Mouse (Mus musculus): ENCODE measurements around the gene Cela3b. TPM values are rescaled to one million over a fixed set of nuclear protein-coding genes. Genes with fewer than 3 reads are reported as not detected.

Cela3b gene
- polyA plus RNA-seq, 1 experiment from 2014 or later, result not detected

DNA sequence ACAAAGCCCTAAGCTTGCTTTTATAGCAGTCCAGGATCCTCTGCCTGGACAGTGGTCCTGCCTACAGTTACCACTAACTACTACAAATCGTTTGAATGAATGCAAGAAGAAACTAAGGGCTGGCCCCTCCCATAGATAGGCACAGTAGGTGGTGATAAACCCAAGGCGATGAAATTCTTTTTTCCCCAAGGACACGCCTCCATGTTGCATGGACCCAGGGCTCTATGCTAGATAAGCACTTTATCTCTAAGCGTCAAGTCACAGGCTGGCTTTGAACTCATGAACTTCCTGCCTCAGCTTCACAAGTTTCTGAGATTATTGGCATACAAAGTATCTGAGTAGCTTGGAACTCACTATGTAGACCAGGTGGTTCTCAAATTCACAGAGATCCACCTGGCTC lies 27.0 kb upstream of the Cela3b start:
- no peak overlapping the region for H3K4me3 ChIP-seq (replicated peaks; ENCODE audit: low read depth, low read length)
- H3K9ac ChIP-seq (ENCODE audit: low read depth, low read length), result no peak overlapping the region
- peaks cover 12% of the 10 kb centered on the region; the same call in 1 of the 2 replicates for H3K4me1 ChIP-seq (replicated peaks; ENCODE audit: insufficient read depth, low read length)
- H3K9me3 ChIP-seq (replicated peaks; ENCODE audit: low read length), result no peaks in the 10 kb centered on the region
- DNase-seq (ENCODE audit: low spot score), result no peak
- TF ChIP-seq CTCF (IDR thresholded peaks at IDR 0.05; ENCODE audit: low read depth), result no peak
- H3K27me3 ChIP-seq (ENCODE audit: insufficient read depth, low read length), result no peaks in the 10 kb centered on the region
- no peaks in the 10 kb centered on the region for H3K36me3 ChIP-seq (ENCODE audit: insufficient read depth, low read length)
- no peak overlapping the region for H3K27ac ChIP-seq
- ATAC-seq (replicated peaks; ENCODE audit: low FRiP score, low read depth), result no peak
- no peak overlapping the region for H3K4me2 ChIP-seq (ENCODE audit: low read length)
- WGBS, result 77% methylated on average over 4 of the region's 4 CpGs

GRCm38 (mm10) chr4:137456581-137456980 lies 26.2 kb upstream of the Cela3b start:
- Histone ChIP-seq H3K27me3 (ENCODE audit: insufficient read depth, low read length) (no peaks in the 10 kb centered on the region), H3K4me3 (replicated peaks; ENCODE audit: low read depth, low read length) (no peak overlapping the region), H3K9me3 (replicated peaks; ENCODE audit: low read length) (no peaks in the 10 kb centered on the region), H3K36me3 (ENCODE audit: insufficient read depth, low read length) (no peaks in the 10 kb centered on the region), H3K4me2 (ENCODE audit: low read length) (no peak overlapping the region), H3K27ac (no peak overlapping the region), H3K9ac (ENCODE audit: low read depth, low read length) (no peak overlapping the region), H3K4me1 (replicated peaks; ENCODE audit: insufficient read depth, low read length) (peaks cover 12% of the 10 kb centered on the region; the same call in 1 of the 2 replicates)
- ATAC-seq (replicated peaks; ENCODE audit: low FRiP score, low read depth), result no peak
- 72% methylated on average over 12 of the region's 12 CpGs for WGBS
- no peak for DNase-seq (ENCODE audit: low spot score)
- TF ChIP-seq CTCF (IDR thresholded peaks at IDR 0.05; ENCODE audit: low read depth), result no peak

DNA sequence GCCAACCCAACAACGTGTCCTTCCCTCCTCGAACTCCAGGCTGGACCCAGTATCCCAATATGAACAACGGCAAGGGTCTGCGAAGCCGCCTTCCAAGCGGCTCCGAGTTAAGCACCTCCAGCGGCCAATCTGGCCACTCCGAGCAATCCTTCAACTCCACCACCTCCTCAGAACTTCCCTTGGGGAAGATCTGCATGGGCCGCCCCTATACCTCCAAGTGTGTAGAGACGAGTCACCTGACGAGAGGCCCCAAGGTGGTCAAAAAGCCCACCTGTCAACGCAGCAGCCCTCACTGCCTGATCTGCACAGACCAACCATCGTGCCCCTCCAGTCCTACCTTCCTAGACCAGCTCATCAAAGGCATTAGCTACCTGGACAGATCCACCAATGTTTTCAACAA lies 24.2 kb upstream of the Cela3b start:
- no peak for TF ChIP-seq CTCF (IDR thresholded peaks at IDR 0.05; ENCODE audit: low read depth)
- 93% methylated on average over 14 of the region's 14 CpGs for WGBS
- Histone ChIP-seq H3K4me3 (replicated peaks; ENCODE audit: low read depth, low read length) (no peak overlapping the region), H3K9ac (ENCODE audit: low read depth, low read length) (no peak overlapping the region), H3K36me3 (ENCODE audit: insufficient read depth, low read length) (no peaks in the 10 kb centered on the region), H3K27ac (no peak overlapping the region), H3K27me3 (ENCODE audit: insufficient read depth, low read length) (no peaks in the 10 kb centered on the region), H3K4me1 (replicated peaks; ENCODE audit: insufficient read depth, low read length) (peaks cover 8% of the 10 kb centered on the region; the same call in 1 of the 2 replicates), H3K4me2 (ENCODE audit: low read length) (no peak overlapping the region), H3K9me3 (replicated peaks; ENCODE audit: low read length) (no peaks in the 10 kb centered on the region)
- no peak for DNase-seq (ENCODE audit: low spot score)
- no peak for ATAC-seq (replicated peaks; ENCODE audit: low FRiP score, low read depth)

- no peak for TF ChIP-seq CTCF (IDR thresholded peaks at IDR 0.05; ENCODE audit: low read depth)
- ATAC-seq (replicated peaks; ENCODE audit: low FRiP score, low read depth), result no peak
- H3K27ac ChIP-seq, result no peak within 1 kb of the TSS
- H3K4me2 ChIP-seq (ENCODE audit: low read length), result no peak within 1 kb of the TSS
- H3K4me1 ChIP-seq (replicated peaks; ENCODE audit: insufficient read depth, low read length), result peaks cover 10% of the 10 kb centered on the region
- no peaks in the 10 kb centered on the region for H3K27me3 ChIP-seq (ENCODE audit: insufficient read depth, low read length)
- no peaks in the 10 kb centered on the region for H3K36me3 ChIP-seq (ENCODE audit: insufficient read depth, low read length)
- no peak within 1 kb of the TSS for H3K9ac ChIP-seq (ENCODE audit: low read depth, low read length)
- H3K4me3 ChIP-seq (replicated peaks; ENCODE audit: low read depth, low read length), result no peak within 1 kb of the TSS
- no peak for DNase-seq (ENCODE audit: low spot score)
- no peaks in the 10 kb centered on the region for H3K9me3 ChIP-seq (replicated peaks; ENCODE audit: low read length)
- WGBS, result 75% methylated on average over 8 of the region's 8 CpGs
These were observed 23.0 kb upstream of the Cela3b start, which contains the start of gene 1700013G24Rik for GRCm38 (mm10) chr4:137453234-137453767. TSS of gene 1700013G24Rik (plus strand) at chr4:137453284.

DNA sequence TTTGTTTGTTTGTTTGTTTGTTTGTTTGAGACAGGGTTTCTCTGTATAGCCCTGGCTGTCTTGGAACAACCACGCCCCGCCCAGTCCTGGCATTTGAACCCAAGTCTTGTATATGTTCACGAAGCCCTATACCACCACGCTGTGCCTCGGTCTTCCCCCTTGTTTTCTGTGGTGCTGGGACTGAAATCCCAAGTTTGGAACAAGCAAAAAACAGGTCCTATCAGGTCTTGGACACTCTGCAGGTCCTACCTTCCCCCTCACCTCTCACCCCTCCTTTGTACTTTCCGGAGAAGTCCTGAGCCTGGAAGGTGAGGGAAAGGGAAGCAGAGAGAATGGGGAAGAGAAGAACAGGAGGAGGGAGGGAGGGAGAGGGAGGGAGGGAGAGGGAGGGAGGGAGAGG lies 21.9 kb upstream of the Cela3b start:
- Histone ChIP-seq H3K4me3 (replicated peaks; ENCODE audit: low read depth, low read length) (no peak overlapping the region), H3K4me1 (replicated peaks; ENCODE audit: insufficient read depth, low read length) (peaks cover 13% of the 10 kb centered on the region), H3K27ac (no peak overlapping the region), H3K9ac (ENCODE audit: low read depth, low read length) (no peak overlapping the region), H3K36me3 (ENCODE audit: insufficient read depth, low read length) (no peaks in the 10 kb centered on the region), H3K4me2 (ENCODE audit: low read length) (no peak overlapping the region), H3K27me3 (ENCODE audit: insufficient read depth, low read length) (no peaks in the 10 kb centered on the region), H3K9me3 (replicated peaks; ENCODE audit: low read length) (no peaks in the 10 kb centered on the region)
- ATAC-seq (replicated peaks; ENCODE audit: low FRiP score, low read depth) (no peak), DNase-seq (ENCODE audit: low spot score) (no peak)
- WGBS, result 97% methylated on average over 6 of the region's 6 CpGs
- no peak for TF ChIP-seq CTCF (IDR thresholded peaks at IDR 0.05; ENCODE audit: low read depth)

DNA sequence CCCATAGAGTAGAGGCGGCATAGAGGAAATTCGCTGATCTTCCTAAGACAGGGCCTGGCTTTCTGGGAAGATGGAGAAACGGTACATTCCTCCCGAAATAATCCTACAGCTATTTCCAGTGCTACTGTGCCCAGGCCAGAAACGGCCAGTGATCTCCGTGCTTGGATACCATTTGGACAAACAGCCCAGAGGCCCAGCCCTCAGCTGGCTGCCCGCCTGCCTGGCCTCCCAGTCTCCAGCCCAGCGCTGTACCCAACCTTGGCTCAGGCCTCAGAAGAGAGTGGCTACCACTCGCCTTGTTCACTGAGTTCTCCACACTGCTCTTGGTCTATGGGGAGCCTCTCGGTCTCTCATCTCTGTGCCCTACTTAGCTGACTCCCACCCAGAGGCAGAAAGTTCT lies 19.4 kb upstream of the Cela3b start:
- Histone ChIP-seq H3K27me3 (ENCODE audit: insufficient read depth, low read length) (no peaks in the 10 kb centered on the region), H3K27ac (no peak overlapping the region), H3K36me3 (ENCODE audit: insufficient read depth, low read length) (no peaks in the 10 kb centered on the region), H3K4me3 (replicated peaks; ENCODE audit: low read depth, low read length) (no peak overlapping the region), H3K9ac (ENCODE audit: low read depth, low read length) (no peak overlapping the region), H3K4me2 (ENCODE audit: low read length) (no peak overlapping the region), H3K9me3 (replicated peaks; ENCODE audit: low read length) (no peaks in the 10 kb centered on the region), H3K4me1 (replicated peaks; ENCODE audit: insufficient read depth, low read length) (peaks cover 13% of the 10 kb centered on the region)
- TF ChIP-seq CTCF (IDR thresholded peaks at IDR 0.05; ENCODE audit: low read depth), result no peak
- DNase-seq (ENCODE audit: low spot score), result no peak
- ATAC-seq (replicated peaks; ENCODE audit: low FRiP score, low read depth), result no peak
- WGBS, result 68% methylated on average over 10 of the region's 10 CpGs

- no peak for ATAC-seq (replicated peaks; ENCODE audit: low FRiP score, low read depth)
- Histone ChIP-seq H3K36me3 (ENCODE audit: insufficient read depth, low read length) (no peaks in the 10 kb centered on the region), H3K9me3 (replicated peaks; ENCODE audit: low read length) (no peaks in the 10 kb centered on the region), H3K4me2 (ENCODE audit: low read length) (no peak overlapping the region), H3K4me3 (replicated peaks; ENCODE audit: low read depth, low read length) (no peak overlapping the region), H3K27ac (0 out of 2 replicates have a peak overlapping the region, but pooled peaks have one; percentile 25), H3K27me3 (ENCODE audit: insufficient read depth, low read length) (no peaks in the 10 kb centered on the region), H3K9ac (ENCODE audit: low read depth, low read length) (no peak overlapping the region), H3K4me1 (replicated peaks; ENCODE audit: insufficient read depth, low read length) (peaks cover 13% of the 10 kb centered on the region)
- WGBS, result 71% methylated on average over 2 of the region's 2 CpGs
- no peak for TF ChIP-seq CTCF (IDR thresholded peaks at IDR 0.05; ENCODE audit: low read depth)
- DNase-seq (ENCODE audit: low spot score), result no peak
These were observed 18.8 kb upstream of the Cela3b start for GRCm38 (mm10) chr4:137449132-137449531.
